Mouse (Mus musculus) MEL (cell line): Measurements from ENCODE around the gene Ccdc120. TPM values are rescaled to one million over a fixed set of nuclear protein-coding genes. Genes with fewer than 3 reads are reported as not detected.

Experiments used
- DNase-seq: peaks from one replicate; pipeline ENCODE4 v3.0.0; 2011; ENCODE audit warnings: low read depth, low spot score
- H3K27ac ChIP-seq: 2 replicates; pipeline ENCODE4 v1.5.1; 2012; ENCODE audit warnings: low read depth, mild to moderate bottlenecking, control low read depth, low read length, moderate library complexity; ENCODE audit not compliant: control insufficient read depth
- H3K27me3 ChIP-seq, 2 experiments: fragments of 150-350 bp in 1 of 2; sonication (generic) in 1 of 2; 2 replicates each; pipeline ENCODE4 v1.6.1; 2012; ENCODE audit warnings: low read length in 2 of 2, mild to moderate bottlenecking in 2 of 2, improper control_type of control experiment in 1 of 2, moderate library complexity in 1 of 2; ENCODE audit not compliant: insufficient read depth in 2 of 2, control insufficient read depth in 1 of 2
- H3K36me3 ChIP-seq, 2 experiments: 2 replicates each; pipeline ENCODE4 v1.6.1; 2012 to 2014; ENCODE audit warnings: low read length in 2 of 2, improper control_type of control experiment in 1 of 2, inconsistent platforms in 1 of 2, mild to moderate bottlenecking in 1 of 2; ENCODE audit not compliant: insufficient read depth in 2 of 2, control insufficient read depth in 1 of 2
- H3K4me1 ChIP-seq, 2 experiments: fragments of 150-350 bp in 1 of 2; sonication (generic) in 1 of 2; 2 replicates each; pipeline ENCODE4 v1.6.1; 2012; ENCODE audit warnings: low read length in 2 of 2, improper control_type of control experiment in 1 of 2, mild to moderate bottlenecking in 1 of 2; ENCODE audit not compliant: insufficient read depth in 2 of 2, control insufficient read depth in 1 of 2
- H3K4me3 ChIP-seq, 2 experiments: fragments of 150-350 bp in 1 of 2; sonication (generic) in 1 of 2; 2 replicates each; pipeline ENCODE4 v1.5.1; 2012; ENCODE audit warnings: low read depth in 2 of 2, low read length in 2 of 2, mild to moderate bottlenecking in 2 of 2, moderate library complexity in 2 of 2, control low read depth in 1 of 2, improper control_type of control experiment in 1 of 2; ENCODE audit not compliant: control insufficient read depth in 1 of 2, insufficient read depth in 1 of 2
- H3K79me2 ChIP-seq: 2 replicates; pipeline ENCODE4 v1.6.1; 2012; ENCODE audit warnings: mild to moderate bottlenecking, low read length, moderate library complexity; ENCODE audit not compliant: control insufficient read depth, poor library complexity, insufficient read depth
- H3K9ac ChIP-seq: 2 replicates; pipeline ENCODE4 v1.6.1; 2012; ENCODE audit warnings: low read depth, mild to moderate bottlenecking, control low read depth, low read length, moderate library complexity; ENCODE audit not compliant: control insufficient read depth, poor library complexity, severe bottlenecking
- H3K9me3 ChIP-seq: fragments of 150-350 bp; sonication (generic); replicated peaks from 2 replicates; pipeline ENCODE4 v1.6.1; 2012; ENCODE audit warnings: mild to moderate bottlenecking, low read length, improper control_type of control experiment, moderate library complexity; ENCODE audit not compliant: insufficient read depth
- CHD2 ChIP-seq: IDR thresholded peaks from 2 replicates; pipeline ENCODE4 v1.6.1; 2011; ENCODE audit warnings: low read length, improper control_type of control experiment
- CTCF ChIP-seq, 3 experiments: IDR thresholded peaks in 2 of 3; conservative IDR thresholded peaks in 1 of 3; 2 replicates each; pipeline ENCODE4 v1.5.1; 2011 to 2012; ENCODE audit warnings: low read length in 3 of 3, low read depth in 2 of 3, mild to moderate bottlenecking in 2 of 3, improper control_type of control experiment in 1 of 3, inconsistent platforms in 1 of 3, mixed read lengths in 1 of 3, moderate library complexity in 1 of 3; ENCODE audit not compliant: control insufficient read depth in 1 of 3, insufficient read depth in 1 of 3, poor library complexity in 1 of 3, severe bottlenecking in 1 of 3
- E2F4 ChIP-seq: IDR thresholded peaks from 2 replicates; pipeline ENCODE4 v1.6.1; 2011; ENCODE audit warnings: low read depth, low read length, improper control_type of control experiment, borderline replicate concordance
- EP300 ChIP-seq, 2 experiments: IDR thresholded peaks; 2 replicates each; pipeline ENCODE4 v1.6.1; 2011; ENCODE audit warnings: improper control_type of control experiment in 2 of 2, low read length in 2 of 2, low read depth in 1 of 2, mild to moderate bottlenecking in 1 of 2
- ETS1 ChIP-seq: IDR thresholded peaks from 2 replicates; pipeline ENCODE4 v1.6.1; 2012; ENCODE audit warnings: low read depth, mild to moderate bottlenecking, inconsistent platforms, low read length, improper control_type of control experiment, moderate library complexity
- GABPA ChIP-seq: IDR thresholded peaks from 2 replicates; pipeline ENCODE4 v1.6.1; 2012; ENCODE audit warnings: low read depth, mild to moderate bottlenecking, inconsistent platforms, low read length, improper control_type of control experiment, moderate library complexity
- HCFC1 ChIP-seq: IDR thresholded peaks from 2 replicates; pipeline ENCODE4 v1.6.1; 2012; ENCODE audit warnings: low read depth, mild to moderate bottlenecking, inconsistent platforms, low read length, improper control_type of control experiment, moderate library complexity
- KAT2A ChIP-seq: conservative IDR thresholded peaks from 2 replicates; pipeline ENCODE4 v1.6.1; 2012; ENCODE audit warnings: low read depth, low read length, improper control_type of control experiment, inconsistent platforms
- MAFK ChIP-seq: IDR thresholded peaks from 2 replicates; pipeline ENCODE4 v1.6.1; 2011; ENCODE audit warnings: low read depth, mild to moderate bottlenecking, low read length, improper control_type of control experiment, borderline replicate concordance
- MXI1 ChIP-seq: IDR thresholded peaks from 2 replicates; pipeline ENCODE4 v1.6.1; 2011; ENCODE audit warnings: mild to moderate bottlenecking, low read depth, low read length, improper control_type of control experiment
- MYB ChIP-seq: IDR thresholded peaks from 2 replicates; pipeline ENCODE4 v1.6.1; 2011; ENCODE audit warnings: mild to moderate bottlenecking, low read depth, low read length, improper control_type of control experiment
- NELFE ChIP-seq: IDR thresholded peaks from 2 replicates; pipeline ENCODE4 v1.6.1; 2011; ENCODE audit warnings: low read depth, low read length, improper control_type of control experiment
- POLR2AphosphoS2 ChIP-seq: IDR thresholded peaks from 2 replicates; pipeline ENCODE4 v1.6.1; 2011; ENCODE audit warnings: low read length, improper control_type of control experiment
- POLR2AphosphoS5 ChIP-seq: IDR thresholded peaks from 2 replicates; pipeline ENCODE4 v1.6.1; 2012; ENCODE audit warnings: low read depth, borderline replicate concordance, mild to moderate bottlenecking, inconsistent platforms, low read length, moderate library complexity, mixed read lengths
- TBP ChIP-seq: IDR thresholded peaks from 2 replicates; pipeline ENCODE4 v1.8.0; 2011; ENCODE audit warnings: low read depth, low read length, improper control_type of control experiment
- ZC3H11A ChIP-seq: IDR thresholded peaks from 2 replicates; pipeline ENCODE4 v1.6.1; 2012; ENCODE audit warnings: low read depth, mild to moderate bottlenecking, inconsistent platforms, low read length, improper control_type of control experiment
- polyA plus RNA-seq, 2 experiments: library from polyadenylated mRNA; stranded (reverse) in 1 of 2; unstranded in 1 of 2; fragments of >175 nt in 1 of 2; fragments of >200 nt in 1 of 2; gene quantifications; 2 replicates each; pipeline versions ENCODE4 v1.2.1 to v1.2.4; 2012; ENCODE audit warnings: low replicate concordance in 2 of 2, low read depth in 1 of 2; ENCODE audit not compliant: insufficient read length in 2 of 2, insufficient read depth in 1 of 2, missing spikeins in 1 of 2
- total RNA-seq: library from RNA; depleted of rRNA; stranded (reverse); fragments of 300-350 nt; gene quantifications from 2 replicates; pipeline ENCODE4 v1.2.3, GENCODE M21; 2012

Ccdc120 gene
- total and polyA plus RNA-seq, 3 experiments = 3.9 to 12.2 TPM; not detected in 1

- TF ChIP-seq NELFE (no peak), CTCF (IDR thresholded peaks at IDR 0.05 in 2 of 3, conservative IDR thresholded peaks at IDR 0.05 in 1 of 3; ENCODE audit: control insufficient read depth in 1 of 3, insufficient read depth in 1 of 3, low read depth in 2 of 3, low read length in 3 of 3, poor library complexity in 1 of 3, severe bottlenecking in 1 of 3) (no peak)
Measured at GRCm38 (mm10) chrX:7741103-7741502, 9.6 kb downstream of the Ccdc120 start (continued).

DNA sequence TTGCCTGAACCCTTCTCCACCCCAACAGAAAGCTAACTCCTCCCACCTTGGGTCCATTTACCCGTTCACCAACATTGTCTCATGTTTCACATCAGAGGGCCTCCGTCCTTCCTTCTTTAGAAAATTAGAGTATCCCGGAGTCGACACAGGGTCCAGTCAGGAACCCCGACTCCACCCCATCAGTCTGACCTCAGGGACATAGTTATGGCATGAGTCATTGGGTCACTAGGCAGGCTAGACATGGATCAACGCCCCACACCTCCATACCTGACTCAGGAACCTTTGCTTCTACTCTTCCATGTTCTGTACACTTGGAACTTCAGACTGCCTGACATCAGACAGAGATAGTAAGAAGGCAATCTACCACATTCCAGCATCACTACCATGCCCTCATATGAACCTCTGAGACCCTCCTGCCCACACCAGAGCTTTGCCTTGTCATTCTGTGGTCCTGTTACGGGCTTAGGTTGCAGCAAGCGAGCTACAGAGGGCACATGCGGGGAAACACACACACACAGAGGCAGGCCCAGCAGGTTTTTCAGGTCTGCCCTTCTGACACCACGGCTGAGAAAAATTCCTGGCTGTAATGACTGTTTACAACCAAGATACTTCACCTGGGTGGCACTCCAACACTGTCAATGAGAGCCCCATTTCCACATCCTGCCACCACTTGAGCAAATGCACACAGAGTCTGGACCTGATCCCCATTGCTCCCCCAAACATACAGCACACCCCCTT, 10.5 kb downstream of the Ccdc120 start:
- Histone ChIP-seq H3K9ac (peak overlapping the region; percentile 31), H3K9me3 (no peaks in the 10 kb centered on the region), H3K4me1 (peaks cover 14 to 21% of the 10 kb centered on the region in 2 experiments), H3K79me2 (no peaks in the 10 kb centered on the region), H3K4me3 (peak overlapping the region; percentile 32 to 48), H3K27ac (peak overlapping the region; percentile 41), H3K27me3 (no peaks in the 10 kb centered on the region), H3K36me3 (peaks cover 0 to 7% of the 10 kb centered on the region in 2 experiments; a peak in 2 of 4 replicates)
- DNase-seq = no peak
- TF ChIP-seq KAT2A = no peak
- 0 out of 2 replicates have a peak, but pooled peaks have one; percentile 2 for TF ChIP-seq ETS1
- no peak for TF ChIP-seq TBP
- TF ChIP-seq GABPA = no peak

- Histone ChIP-seq H3K9ac (no peak overlapping the region), H3K9me3 (no peaks in the 10 kb centered on the region), H3K4me1 (peaks cover 10 to 14% of the 10 kb centered on the region in 2 experiments), H3K27ac (no peak overlapping the region), H3K79me2 (no peaks in the 10 kb centered on the region), H3K36me3 (peaks cover 0 to 2% of the 10 kb centered on the region in 2 experiments; a peak in 1 of 4 replicates), H3K27me3 (no peaks in the 10 kb centered on the region), H3K4me3 (no peak overlapping the region)
- no peak for DNase-seq
- no peak for TF ChIP-seq MXI1
- TF ChIP-seq E2F4 = no peak
- TF ChIP-seq EP300 (IDR thresholded peaks at IDR 0.05; ENCODE audit: low read depth in 1 of 2, low read length in 2 of 2) = no peak
- TF ChIP-seq POLR2AphosphoS2 = no peak
- TF ChIP-seq MAFK = no peak
- no peak for TF ChIP-seq CHD2
- TF ChIP-seq ZC3H11A = no peak
- no peak for TF ChIP-seq HCFC1
- no peak for TF ChIP-seq POLR2AphosphoS5
- TF ChIP-seq MYB = no peak
Measured at GRCm38 (mm10) chrX:7739336-7740081, 11.2 kb downstream of the Ccdc120 start.
